Mouse (Mus musculus) lung, postnatal 0 days (tissue): ENCODE measurements around the gene Rnf5. TPM values are rescaled to one million over a fixed set of nuclear protein-coding genes. Genes with fewer than 3 reads are reported as not detected.

Experiments used
- ATAC-seq: fragments of 200-750 bp; cut with Nextera tagmentation; 2 replicates; pipeline ENCODE4 v1.8.0; 2017; ENCODE audit warnings: moderate library complexity
- DNase-seq: peaks from one replicate; pipeline ENCODE4 v3.0.0-alpha.2; 2016; ENCODE audit warnings: low spot score
- H3K27ac ChIP-seq: fragments of 300-500 bp; sonication (generic); 2 replicates; pipeline ENCODE4 v1.5.1; 2014; ENCODE audit warnings: antibody characterized with exemption, mild to moderate bottlenecking, low read length, mixed read lengths
- H3K27me3 ChIP-seq: fragments of 300-500 bp; sonication (generic); replicated peaks from 2 replicates; pipeline ENCODE4 v1.6.1; 2014; ENCODE audit warnings: low read length, mixed read lengths; ENCODE audit not compliant: insufficient read depth
- H3K36me3 ChIP-seq: fragments of 300-500 bp; sonication (generic); 2 replicates; pipeline ENCODE4 v1.6.1; 2014; ENCODE audit warnings: low read length, mixed read lengths; ENCODE audit not compliant: insufficient read depth
- H3K4me1 ChIP-seq: fragments of 300-500 bp; sonication (generic); 2 replicates; pipeline ENCODE4 v1.6.1; 2014; ENCODE audit warnings: antibody characterized with exemption, low read depth, low read length, mixed read lengths; ENCODE audit not compliant: insufficient read depth
- H3K4me2 ChIP-seq: fragments of 300-500 bp; sonication (generic); replicated peaks from 2 replicates; pipeline ENCODE4 v1.6.1; 2014; ENCODE audit warnings: low read depth, mild to moderate bottlenecking, low read length, moderate library complexity, mixed read lengths
- H3K4me3 ChIP-seq: fragments of 300-500 bp; sonication (generic); 2 replicates; pipeline ENCODE4 v1.5.1; 2014; ENCODE audit warnings: low read depth, low read length
- H3K9ac ChIP-seq: fragments of 300-500 bp; sonication (generic); replicated peaks from 2 replicates; pipeline ENCODE4 v1.6.1; 2014; ENCODE audit warnings: low read depth, mild to moderate bottlenecking
- H3K9me3 ChIP-seq: fragments of 300-500 bp; sonication (generic); 2 replicates; pipeline ENCODE4 v1.6.1; 2016; ENCODE audit warnings: low read length, mixed read lengths
- CTCF ChIP-seq: IDR thresholded peaks from 2 replicates; pipeline ENCODE4 v1.5.1; 2016; ENCODE audit warnings: antibody characterized with exemption, mild to moderate bottlenecking
- EP300 ChIP-seq: IDR thresholded peaks from 2 replicates; pipeline ENCODE4 v1.6.1; 2016; ENCODE audit warnings: antibody characterized with exemption, mild to moderate bottlenecking, control low read depth
- WGBS: fragments of 180-500 bp; shearing (Covaris S2); extraction: QIAGEN DNeasy Blood & Tissue Kit; methylation state at CpG from one replicate; pipeline ENCODE4 v1.1.7; 2014; 5-methylcytosine and 5-hydroxymethylcytosine counted together
- polyA plus RNA-seq: library from polyadenylated mRNA; unstranded; fragments of >200 nt; fragmentation: Nextera tagmentation; extraction: Ambion mirVana; gene quantifications from 2 replicates; pipeline ENCODE4 v1.2.1, GENCODE M21; 2015

The Rnf5 gene
- polyA plus RNA-seq, 1 experiment from 2014 or later, result 81.5 TPM

- Histone ChIP-seq H3K27ac (no peak overlapping the region), H3K36me3 (no peaks in the 10 kb centered on the region), H3K27me3 (peaks cover 30% of the 10 kb centered on the region), H3K4me2 (no peak overlapping the region), H3K9ac (no peak overlapping the region), H3K4me1 (peaks cover 3% of the 10 kb centered on the region; the same call in 1 of the 2 replicates), H3K4me3 (no peak overlapping the region), H3K9me3 (no peaks in the 10 kb centered on the region)
- DNase-seq, result no peak
- ATAC-seq, result no peak
- TF ChIP-seq EP300 (no peak), CTCF (no peak)
- WGBS, result 62% methylated on average over 2 of the region's 2 CpGs
Observed at GRCm38 (mm10) chr17:34635671-34636070, 32.2 kb upstream of the Rnf5 start.

- WGBS, result 2% methylated on average over 25 of the region's 26 CpGs
- Histone ChIP-seq H3K9me3 (no peaks in the 10 kb centered on the region), H3K27me3 (peaks cover 42% of the 10 kb centered on the region), H3K27ac (no peak overlapping the region), H3K9ac (no peak overlapping the region), H3K36me3 (no peaks in the 10 kb centered on the region), H3K4me2 (peak overlapping the region; percentile 43), H3K4me3 (peak overlapping the region; percentile 14), H3K4me1 (peaks cover 14% of the 10 kb centered on the region; the same call in 1 of the 2 replicates)
- TF ChIP-seq CTCF, result no peak
- no peak for TF ChIP-seq EP300
- DNase-seq, result peak; percentile 76
- ATAC-seq, result peak; percentile 66
Observed at GRCm38 (mm10) chr17:34632261-34632691, 28.8 kb upstream of the Rnf5 start.

GRCm38 (mm10) chr17:34631647-34632046 lies 28.2 kb upstream of the Rnf5 start:
- peak overlapping the region; percentile 43 for H3K4me2 ChIP-seq
- peaks cover 15% of the 10 kb centered on the region; the same call in 1 of the 2 replicates for H3K4me1 ChIP-seq
- no peaks in the 10 kb centered on the region for H3K9me3 ChIP-seq
- H3K27ac ChIP-seq, result no peak overlapping the region
- TF ChIP-seq CTCF (no peak), EP300 (no peak)
- H3K9ac ChIP-seq, result no peak overlapping the region
- peaks cover 42% of the 10 kb centered on the region for H3K27me3 ChIP-seq
- DNase-seq, result no peak
- WGBS, result 17% methylated on average over 11 of the region's 12 CpGs
- ATAC-seq, result no peak
- H3K36me3 ChIP-seq, result no peaks in the 10 kb centered on the region
- peak overlapping the region; percentile 14; the same call in 1 of the 2 replicates for H3K4me3 ChIP-seq

GRCm38 (mm10) chr17:34630761-34631301 lies 27.3 kb upstream of the Rnf5 start:
- 2% methylated on average over 30 of the region's 48 CpGs for WGBS
- ATAC-seq, result no peak
- Histone ChIP-seq H3K9ac (no peak overlapping the region), H3K27ac (no peak overlapping the region), H3K9me3 (no peaks in the 10 kb centered on the region), H3K4me2 (peak overlapping the region; percentile 43), H3K4me1 (peaks cover 21% of the 10 kb centered on the region; the same call in 1 of the 2 replicates), H3K36me3 (no peaks in the 10 kb centered on the region), H3K4me3 (peak overlapping the region; percentile 17), H3K27me3 (peaks cover 42% of the 10 kb centered on the region)
- no peak for TF ChIP-seq EP300
- no peak for TF ChIP-seq CTCF
- no peak for DNase-seq

- no peaks in the 10 kb centered on the region for H3K9me3 ChIP-seq
- no peak for ATAC-seq
- TF ChIP-seq CTCF (no peak), EP300 (no peak)
- peak overlapping the region; percentile 43 for H3K4me2 ChIP-seq
- H3K4me1 ChIP-seq, result peaks cover 21% of the 10 kb centered on the region; the same call in 1 of the 2 replicates
- 24% methylated on average over 12 of the region's 12 CpGs for WGBS
- no peak overlapping the region for H3K27ac ChIP-seq
- no peak for DNase-seq
- H3K27me3 ChIP-seq, result peaks cover 42% of the 10 kb centered on the region
- no peak overlapping the region for H3K4me3 ChIP-seq
- H3K36me3 ChIP-seq, result no peaks in the 10 kb centered on the region
- no peak overlapping the region for H3K9ac ChIP-seq
Observed at GRCm38 (mm10) chr17:34629796-34630603, 26.5 kb upstream of the Rnf5 start.

- TF ChIP-seq CTCF (no peak), EP300 (no peak)
- ATAC-seq (no peak), DNase-seq (no peak)
- WGBS, result 5% methylated on average over 16 of the region's 16 CpGs
- Histone ChIP-seq H3K27ac (peak within 1 kb of the TSS; percentile 90; the same call in 1 of the 2 replicates), H3K4me2 (peak within 1 kb of the TSS; percentile 62), H3K36me3 (no peaks in the 10 kb centered on the region), H3K4me1 (peaks cover 21% of the 10 kb centered on the region; the same call in 1 of the 2 replicates), H3K9ac (0 out of 2 replicates have a peak within 1 kb of the TSS, but pooled peaks have one; percentile 46), H3K4me3 (peak within 1 kb of the TSS; percentile 60), H3K27me3 (peaks cover 38% of the 10 kb centered on the region), H3K9me3 (no peaks in the 10 kb centered on the region)
Observed at GRCm38 (mm10) chr17:34629221-34629751, 25.8 kb upstream of the Rnf5 start, which contains the start of gene Prrt1. Gene Prrt1 (plus strand): TSS chr17:34629533.
